Mouse (Mus musculus): ENCODE data around the gene Rex1bd. TPM values are rescaled to one million over a fixed set of nuclear protein-coding genes. Genes with fewer than 3 reads are reported as not detected.
"Not testable (repeated sequence)": the region's sequence is repeated elsewhere in the genome, so short reads cannot be mapped to it uniquely, and the experiment has no call there.

The Rex1bd gene
- total RNA-seq, 2 experiments from 2014 or later: 144 to 154 TPM

DNA sequence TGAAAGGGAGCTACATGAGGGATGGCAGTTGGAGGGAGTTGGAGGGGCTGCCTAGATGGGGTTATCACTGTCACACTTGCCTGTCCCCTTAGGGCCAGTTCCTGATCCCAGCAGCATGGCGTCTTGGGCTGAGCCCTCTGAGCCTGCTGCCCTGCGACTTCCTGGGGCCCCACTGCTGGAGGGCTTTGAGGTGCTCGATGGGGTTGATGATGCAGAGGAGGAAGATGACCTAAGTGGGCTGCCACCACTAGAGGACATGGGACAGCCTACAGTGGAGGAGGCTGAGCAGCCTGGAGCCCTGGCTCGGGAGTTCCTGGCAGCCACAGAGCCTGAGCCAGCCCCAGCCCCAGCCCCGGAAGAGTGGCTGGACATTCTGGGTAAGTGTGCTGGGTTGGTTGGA lies 22.7 kb upstream of the Rex1bd start:
- no peak for DNase-seq

DNA sequence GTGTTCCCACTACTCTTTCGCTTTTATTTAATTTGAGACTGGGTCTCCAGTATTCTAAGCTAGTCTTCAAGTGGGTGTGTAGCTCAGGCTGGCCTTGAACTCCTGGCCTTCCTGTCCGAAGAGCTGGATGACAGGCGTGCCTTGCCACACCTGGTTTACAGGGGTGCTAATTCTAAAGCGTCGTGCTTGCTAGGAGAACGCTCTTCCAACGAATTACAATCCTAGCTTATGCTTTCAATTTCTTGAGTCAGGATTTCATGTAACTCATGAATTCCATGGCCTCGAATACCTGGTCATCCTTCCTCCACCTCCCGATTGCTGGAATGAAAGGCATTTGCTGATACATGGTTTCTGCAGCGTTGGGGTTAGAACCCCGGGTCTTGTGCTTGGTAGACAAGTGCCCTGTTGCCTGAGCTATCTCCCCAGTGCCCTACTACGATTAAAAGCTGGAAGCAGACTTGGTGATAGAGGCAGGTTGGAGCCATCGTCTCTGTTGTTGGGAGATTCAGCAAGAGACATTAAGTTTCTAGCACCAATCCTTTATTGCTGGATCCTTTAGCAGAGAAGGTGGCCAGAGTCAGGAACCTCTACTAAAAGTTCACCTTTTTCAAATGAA lies 21.7 kb upstream of the Rex1bd start:
- DNase-seq: no peak

DNA sequence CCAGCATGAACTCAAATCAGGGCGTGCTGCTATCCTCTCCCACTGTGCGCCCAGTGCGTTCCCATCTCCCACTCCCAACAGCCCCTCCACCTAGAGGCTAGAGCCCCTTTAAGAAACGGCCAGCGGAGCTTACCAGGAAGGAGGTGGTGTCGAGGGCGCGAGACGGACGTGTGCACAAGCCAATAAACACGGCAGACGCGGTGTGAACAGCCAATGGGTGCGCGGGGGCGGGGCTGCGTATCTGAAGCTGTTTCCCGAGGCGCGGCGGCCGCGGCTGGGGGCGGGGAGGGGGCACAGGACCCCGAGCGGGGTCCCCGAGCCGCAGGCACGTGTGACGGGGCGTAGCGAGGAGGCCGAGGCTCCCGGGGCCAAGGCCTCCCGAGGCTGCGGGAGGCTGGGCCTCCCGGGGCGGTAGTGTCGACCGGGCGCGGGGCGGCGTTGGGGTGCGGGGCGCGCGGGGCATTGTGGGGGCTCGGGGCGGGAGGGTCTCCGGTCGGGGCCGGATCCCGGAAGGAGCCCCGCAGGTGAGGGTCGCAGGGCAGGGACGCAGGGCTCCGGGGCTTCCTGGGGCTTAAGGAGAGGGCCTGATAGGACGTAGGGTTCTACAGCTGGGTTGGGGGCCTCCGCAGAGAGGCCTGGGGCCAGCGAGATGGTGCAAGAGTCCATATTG lies 21.1 kb upstream of the Rex1bd start, which contains the start of the genes Fkbp8 and Kxd1:
Gene Fkbp8, plus strand, starts transcription at position 213 of the 670 bp plus-strand sequence.
Gene Kxd1, minus strand, starts transcription at position 445 of the 670 bp plus-strand sequence.
- DNase-seq: peak; percentile 97 to 98

DNA sequence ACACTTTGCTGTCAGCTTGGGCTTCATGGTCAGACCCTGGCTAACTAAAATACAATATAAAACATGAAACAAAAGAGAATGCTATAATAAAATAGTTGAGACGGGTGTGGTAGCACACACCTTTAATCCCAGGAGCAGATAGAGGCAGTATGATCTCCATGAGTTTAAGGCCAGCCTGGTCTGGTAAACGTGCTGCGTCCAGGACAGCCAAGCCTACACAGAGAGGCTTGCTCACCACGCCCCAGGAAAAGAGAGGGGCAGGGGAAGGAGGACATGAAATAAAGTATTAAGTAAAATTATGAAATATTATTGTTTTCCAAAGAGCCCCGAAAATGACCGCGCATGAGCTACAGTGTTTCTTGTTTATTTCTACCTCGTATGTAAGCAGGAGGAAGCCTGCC lies 20.6 kb upstream of the Rex1bd start:
- DNase-seq: no peak

DNA sequence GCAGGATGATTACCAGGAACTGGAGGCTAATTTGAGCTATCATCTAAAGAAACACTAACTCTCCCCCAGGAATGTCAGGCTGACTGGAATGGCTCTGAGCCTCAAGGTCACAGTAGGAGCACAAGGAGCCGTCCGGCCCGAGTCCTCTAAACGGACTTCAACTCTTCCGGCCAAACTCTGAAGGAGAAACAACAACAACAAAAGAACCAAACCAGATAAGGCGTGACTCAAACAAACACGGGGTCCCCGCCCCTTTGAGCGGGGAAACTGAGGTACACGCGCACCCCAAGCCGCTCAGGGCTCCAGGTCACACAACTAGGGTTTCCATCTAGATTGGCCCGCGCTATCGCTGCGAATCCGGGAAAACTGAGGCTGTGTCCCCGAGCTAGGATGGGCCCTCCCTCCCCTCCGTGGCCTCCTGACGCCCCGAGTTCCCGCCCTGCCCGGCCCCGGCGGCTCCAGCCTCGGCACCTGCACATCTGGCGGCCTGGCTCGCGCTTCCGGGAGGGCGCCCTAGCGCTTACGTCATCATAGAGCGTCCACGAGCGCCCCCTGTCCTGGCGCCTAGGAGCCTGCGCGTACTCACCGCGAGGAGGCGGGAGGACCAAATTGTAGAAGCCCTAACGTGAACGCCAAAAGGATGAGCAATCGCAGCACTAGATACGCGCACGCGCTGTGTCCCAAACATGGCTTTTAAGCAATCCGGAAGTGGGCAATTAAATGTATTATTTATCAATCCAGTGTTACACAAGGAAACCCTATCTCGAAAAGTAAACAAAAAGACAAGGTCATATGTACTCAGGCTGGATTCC lies 16.2 kb upstream of the Rex1bd start:
- DNase-seq: peak; percentile 96

DNA sequence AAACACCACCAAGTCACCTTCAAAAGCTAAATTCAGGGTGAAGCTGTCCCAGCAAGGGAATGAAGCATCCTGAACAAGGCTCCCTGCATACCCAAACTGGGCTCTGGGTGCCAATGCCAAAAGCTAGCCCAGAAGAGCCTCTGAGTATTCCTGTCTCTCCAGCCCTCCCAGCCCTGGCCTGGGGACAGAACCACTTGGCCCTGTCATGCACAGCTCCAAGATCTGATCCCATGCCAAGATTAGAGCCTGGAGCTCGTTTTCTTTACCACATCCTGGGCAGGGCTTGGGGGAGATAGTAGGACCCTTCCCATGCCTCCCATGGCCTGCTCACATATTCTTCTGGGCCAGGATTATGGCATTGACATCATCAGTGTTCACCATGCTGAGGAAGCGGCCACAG lies 13.1 kb upstream of the Rex1bd start:
- DNase-seq: no peak

DNA sequence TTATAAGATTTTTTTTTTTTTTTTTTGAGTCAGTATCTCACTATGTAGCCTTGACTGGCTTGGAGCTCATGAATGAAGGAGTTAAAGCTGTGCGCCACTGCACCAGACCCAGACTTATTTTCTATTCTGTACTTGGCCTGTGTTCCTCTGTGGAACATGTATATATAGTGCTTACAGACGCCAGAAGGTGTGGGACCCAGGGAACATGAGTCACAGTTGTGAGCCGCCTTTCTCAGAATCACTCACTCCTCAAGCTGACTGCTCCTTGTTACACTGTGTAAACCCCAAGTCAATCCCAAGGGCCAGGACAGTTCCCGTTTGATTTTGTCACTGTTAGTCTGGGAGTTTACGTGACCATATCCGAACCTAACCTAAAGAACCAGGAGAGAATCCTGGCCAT lies 12.5 kb upstream of the Rex1bd start:
- no peak for DNase-seq

DNA sequence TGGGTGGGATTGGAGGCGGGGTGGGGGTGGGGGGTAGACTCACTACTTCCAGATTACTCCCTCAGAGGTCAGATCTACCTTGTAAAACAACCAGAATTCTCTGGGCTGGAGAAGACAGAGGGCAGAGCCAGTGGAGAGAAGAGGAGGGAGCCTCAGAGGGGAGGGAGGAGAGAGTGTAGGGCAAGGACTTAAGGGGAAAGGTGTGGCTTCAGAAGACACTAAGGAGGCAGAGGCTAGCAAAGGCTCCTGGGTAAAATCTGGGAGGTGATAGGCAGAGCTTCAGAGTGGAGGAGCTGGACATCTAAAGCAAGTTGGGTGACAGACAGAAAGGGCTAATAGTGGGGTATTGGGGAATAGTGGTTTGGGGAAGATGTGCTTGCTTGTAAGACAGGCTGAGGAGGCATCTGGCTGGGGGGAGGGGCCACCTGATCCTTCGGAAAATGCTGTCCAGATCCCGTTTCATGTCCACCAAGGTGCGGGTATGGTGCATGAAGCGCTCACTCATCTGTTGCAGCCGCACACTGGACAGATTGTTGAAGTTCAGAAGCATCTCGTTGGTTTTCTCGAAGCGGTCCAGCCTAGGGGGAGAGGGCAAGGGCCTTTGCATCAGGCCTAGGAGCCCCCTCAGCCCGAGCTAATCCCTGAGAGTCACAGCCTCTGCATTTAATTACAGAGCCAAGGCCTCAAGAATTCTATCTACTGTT lies 11.5 kb upstream of the Rex1bd start:
- DNase-seq: no peak

DNA sequence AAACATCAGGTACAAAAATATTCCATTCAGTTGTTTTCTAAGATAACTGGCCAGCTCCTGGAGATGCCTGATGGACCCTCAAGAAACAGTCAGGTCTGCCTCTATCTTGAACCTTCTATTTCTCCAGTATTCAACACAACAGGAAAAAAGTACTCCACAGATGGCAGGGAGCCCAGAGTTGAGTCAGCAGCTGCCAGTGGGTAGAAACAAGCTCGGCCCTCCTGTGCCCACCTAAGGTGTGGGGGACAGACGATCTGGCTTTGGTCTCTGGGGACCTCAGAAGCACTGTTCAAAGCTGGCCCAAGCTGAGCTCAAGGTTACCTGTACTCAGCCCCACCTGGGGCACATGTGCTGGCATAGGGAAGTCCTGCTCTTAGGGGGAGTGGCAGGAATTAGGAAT lies 6.9 kb upstream of the Rex1bd start:
- DNase-seq: peak; percentile 84 to 88

DNA sequence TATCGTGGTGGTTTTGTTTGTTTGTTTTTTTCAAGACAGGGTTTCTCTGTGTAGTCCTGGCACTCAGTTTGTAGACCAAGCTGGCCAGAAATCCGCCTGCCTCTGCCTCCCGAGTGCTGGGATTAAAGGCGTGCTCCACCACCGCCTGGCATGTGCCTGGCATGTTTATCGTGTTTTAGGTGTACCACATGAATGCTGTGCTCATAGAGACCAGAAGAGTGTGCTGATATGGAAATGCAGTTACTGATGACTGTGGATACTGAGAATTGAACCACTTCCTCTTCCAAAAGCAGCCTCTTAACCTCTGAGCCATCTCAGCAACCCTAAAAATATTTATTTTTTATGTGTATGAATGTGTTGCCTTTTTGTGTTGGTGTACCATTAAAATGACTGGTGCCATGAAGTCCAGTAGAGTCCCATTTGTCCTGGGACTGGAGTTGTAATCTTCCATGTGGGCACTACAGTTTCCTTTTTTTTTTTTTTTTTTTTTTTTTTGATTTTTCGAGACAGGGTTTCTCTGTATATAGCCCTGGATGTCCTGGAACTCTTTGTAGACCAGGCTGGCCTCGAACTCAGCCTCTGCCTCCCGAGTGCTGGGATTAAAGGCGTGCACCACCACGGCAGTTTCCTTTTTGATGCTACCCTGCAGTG lies 5.8 kb upstream of the Rex1bd start:
- DNase-seq: no peak

DNA sequence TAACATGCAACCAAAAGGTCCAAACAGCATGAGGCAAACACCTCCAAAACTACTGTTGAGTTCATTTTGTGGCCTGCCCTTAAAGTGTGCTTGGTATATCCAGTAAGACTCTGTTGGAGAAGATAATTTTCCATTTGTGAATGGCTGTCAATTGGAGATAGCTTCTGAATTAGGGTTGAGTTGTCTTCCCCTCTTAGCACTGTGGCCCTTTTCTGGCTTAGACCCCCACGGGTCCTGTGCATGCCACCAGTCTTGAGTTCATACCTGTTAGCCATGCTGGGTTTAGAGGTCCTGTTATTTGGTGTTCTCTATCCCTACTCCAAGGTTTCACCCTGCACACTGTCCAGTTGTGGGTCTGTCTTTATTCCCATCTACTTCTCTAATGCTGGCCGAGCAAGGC lies 5.2 kb upstream of the Rex1bd start:
- DNase-seq: no peak

DNA sequence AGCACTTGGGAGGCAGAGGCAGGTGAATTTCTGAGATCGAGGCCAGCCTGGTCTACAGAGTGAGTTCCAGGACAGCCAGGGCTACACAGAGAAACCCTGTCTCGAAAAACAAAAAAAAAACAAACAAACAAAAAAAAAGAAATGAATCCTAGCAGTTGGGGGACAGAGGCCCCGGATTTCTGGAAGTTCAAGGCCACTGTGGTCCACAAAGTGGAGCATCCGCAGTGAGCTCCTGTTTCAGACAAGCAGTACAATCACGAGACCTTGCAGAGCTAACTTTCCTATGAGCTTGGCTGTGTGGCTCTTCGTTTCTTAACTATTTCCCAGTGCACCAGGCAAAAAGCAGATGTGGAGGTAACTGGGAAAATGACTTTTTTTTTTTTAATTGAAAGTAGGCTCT lies 4.6 kb upstream of the Rex1bd start:
- DNase-seq: not testable (repeated sequence)

DNA sequence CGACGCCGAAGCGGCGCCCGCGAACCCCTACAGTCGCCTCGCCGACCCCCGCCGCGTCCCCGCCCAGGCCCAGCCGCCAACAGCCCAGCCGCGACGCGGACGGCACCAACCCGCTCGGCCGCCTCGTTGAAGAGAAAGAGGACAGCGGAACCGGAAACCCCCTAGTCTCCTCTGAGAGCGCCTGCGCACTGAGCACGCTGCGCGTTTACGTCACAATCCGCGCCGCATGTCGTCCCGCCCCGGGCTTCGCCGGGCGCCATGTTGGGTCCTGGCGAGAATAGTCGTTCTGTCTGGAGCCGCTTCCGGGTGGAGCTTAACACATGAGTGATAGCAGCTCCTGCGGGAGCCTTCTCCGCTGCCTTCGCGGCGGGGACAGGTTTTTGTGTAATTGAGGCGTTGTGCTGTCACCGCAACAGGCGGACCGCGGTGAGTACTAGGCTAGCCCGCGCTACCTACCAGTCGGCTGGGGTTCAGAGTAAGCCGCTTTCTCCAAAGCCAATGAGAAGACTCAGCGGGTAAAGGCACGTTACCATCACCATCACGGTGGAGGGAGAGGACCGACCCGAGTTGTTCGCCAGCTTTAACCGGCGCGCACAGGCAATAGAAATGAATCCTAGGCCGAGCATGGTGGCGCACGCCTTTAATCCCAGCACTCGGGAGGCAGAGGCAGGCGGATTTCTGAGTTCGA lies 3.8 kb upstream of the Rex1bd start, which contains the start of gene Uba52:
Gene Uba52, minus strand, starts transcription at position 574 of the 688 bp plus-strand sequence.
- peak; percentile 97 to 98 for DNase-seq

DNA sequence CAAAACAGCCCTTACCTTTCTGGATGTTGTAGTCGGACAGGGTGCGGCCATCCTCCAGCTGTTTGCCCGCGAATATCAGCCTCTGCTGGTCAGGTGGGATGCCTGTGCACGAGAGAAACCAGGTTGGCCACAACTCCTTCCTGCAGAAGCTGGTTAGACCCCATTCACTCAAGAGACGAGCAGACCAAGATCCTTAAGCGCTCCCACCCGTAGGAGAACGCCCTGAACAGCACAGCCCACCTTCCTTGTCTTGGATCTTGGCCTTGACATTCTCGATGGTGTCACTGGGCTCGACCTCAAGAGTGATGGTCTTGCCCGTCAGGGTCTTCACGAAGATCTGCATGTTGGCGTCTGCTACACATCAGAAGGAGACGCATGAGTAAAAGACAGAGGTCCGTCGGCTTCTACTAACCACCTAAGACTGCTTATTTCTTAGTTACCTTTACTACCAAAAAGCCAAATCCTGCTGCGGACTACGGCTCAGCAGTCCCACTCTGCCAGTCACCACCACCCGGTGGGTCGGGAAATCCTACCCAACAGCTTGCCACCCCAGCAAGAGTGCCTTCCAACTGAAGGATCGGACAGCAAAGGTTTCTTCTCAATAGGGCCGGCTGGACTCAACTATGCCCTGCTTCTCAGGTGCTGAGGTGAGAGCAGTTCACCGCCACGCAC lies 2.9 kb upstream of the Rex1bd start:
- DNase-seq: no peak

DNA sequence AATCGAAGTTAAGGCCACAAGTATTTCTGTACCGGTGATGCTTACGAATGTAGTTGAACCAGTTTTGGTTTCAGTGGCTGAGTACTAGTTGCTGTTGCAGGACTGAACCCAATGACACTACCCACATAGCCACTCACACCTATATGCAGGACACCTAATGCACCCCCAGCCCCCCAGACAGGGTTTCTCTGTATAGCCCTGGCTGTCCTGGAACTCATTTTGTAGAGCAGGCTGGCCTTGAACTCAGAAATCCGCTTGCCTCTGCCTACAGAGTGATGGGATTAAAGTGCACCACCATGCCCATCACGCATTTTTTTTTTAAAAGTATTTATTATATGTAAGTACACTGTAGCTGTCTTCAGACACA lies 458 bp upstream of the Rex1bd start:
- DNase-seq: no peak

DNA sequence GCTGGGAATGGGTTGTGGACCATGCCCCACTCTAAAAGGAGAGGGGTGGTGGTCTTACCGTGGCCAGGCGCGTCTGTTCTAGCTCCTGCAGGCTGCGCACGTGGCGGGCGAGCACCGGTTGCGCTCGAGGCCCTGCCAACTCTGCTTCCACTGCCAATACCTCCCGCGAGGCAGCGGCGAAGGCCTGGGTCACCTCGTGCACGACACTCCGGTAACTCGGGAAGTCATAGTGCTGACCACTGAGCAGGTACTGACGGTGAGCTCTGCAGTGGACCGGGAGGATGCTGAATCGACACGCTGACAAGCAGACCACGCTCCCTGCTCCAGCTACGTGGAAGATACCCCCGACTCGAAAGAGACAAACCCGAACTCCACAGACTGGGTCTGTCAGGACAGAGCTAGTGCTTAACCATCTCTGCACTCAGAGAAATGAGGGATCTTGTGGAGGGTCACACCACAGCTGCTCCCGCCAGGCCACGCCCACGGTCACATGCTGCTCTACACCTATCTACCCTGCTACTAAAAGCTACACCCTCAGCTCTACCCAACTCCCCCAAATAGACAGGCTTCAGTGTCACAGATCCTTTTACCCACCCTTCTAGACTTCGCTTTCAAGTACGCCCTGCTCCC lies 739 bp downstream of the Rex1bd start:
- DNase-seq: peak in 1 of 2 experiments; percentile 39

DNA sequence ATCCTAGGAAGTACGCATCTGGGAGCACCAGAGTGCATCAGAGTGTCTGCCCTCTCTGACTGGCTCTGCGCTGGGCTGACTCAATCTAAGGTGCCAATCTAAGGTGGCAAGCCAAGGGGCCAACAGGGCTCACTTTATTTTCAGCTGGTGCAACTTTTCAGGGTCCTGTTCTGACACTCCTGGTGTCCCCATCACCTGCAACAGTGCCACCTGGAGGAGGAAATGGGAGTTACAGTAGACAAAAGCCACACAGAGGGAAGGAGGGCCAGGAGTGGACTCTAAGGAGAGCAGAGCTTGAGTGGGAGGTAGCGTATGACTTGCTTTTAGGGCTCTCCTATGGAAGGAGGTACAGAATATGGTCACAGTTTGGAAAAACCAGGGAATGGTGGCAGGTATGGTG lies 1.7 kb downstream of the Rex1bd start:
- peak; percentile 76 to 81 for DNase-seq

DNA sequence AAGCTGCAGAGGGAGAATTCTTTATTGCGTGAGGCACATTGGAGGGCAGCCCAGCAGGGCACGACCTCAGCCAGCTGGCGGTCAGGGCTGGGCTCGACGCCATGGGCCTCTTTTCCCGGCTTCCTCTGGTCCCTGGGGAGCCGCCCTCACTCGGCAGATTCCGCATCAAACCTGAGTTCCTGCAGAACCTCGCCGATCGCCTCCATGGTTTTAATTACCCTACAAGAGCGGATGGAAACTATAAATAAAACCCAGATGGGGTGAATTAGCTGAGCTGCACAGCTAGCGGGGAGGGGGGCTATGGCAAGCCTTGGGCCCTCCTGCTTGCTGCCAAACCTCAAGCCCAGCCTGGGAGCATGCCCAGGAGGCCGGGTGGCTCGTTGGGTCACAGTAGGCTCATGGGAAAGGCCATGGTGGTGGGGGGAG lies 2.2 kb downstream of the Rex1bd start:
- DNase-seq: peak; percentile 59 to 66

DNA sequence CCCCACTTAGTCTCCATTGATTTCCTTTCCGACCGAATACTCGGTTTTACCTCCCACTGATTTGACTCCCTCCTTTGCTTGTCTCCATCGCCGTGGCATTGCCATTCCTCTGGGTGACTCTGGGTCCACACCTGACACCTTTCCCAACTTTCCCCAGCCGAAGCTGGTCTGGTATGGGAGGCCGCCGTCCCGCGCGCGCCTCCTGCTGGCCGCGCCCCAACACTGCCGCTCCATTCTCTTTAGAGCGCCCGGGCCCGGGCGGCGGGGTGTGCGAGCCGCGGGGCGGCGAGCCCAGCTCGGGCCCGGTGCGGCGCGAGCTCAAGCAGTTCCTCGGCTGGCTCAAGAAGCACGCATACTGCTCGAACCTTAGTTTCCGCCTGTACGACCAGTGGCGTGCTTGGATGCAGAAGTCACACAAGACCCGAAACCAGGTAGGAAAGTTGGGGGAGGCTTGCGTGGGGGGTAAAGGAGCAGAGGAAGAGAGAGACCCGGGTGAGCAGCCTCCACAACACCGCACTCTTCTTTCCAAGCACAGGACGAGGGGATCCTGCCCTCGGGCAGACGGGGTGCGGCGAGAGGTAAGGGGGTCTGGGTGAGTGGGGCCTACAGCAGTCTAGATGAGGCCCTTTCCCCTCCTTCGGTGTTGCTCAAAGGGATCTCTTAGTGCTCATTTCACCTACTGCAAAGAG lies 3.3 kb downstream of the Rex1bd start:
- DNase-seq: peak; percentile 68 to 73

DNA sequence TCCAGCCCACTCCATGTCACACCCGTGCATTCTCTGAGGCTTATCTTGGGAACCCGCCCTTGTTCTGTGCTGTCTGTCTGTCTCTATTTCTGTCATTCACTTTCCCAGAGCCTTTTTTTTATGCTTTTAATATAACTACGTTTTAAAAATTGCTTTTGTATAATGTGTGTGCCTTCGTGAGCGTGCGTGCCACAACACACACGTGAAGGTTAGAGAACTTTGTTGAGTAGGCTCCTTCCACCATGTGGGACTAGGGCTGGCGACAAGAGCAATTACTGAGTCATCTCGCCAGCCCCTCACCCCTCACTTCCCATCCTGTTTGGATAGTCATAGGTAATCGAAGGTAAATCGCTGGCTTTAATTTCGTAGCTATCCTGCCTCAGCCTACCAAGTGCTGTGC lies 4.0 kb downstream of the Rex1bd start:
- DNase-seq: no peak
